ENCODE assay signal across 8 mouse cellular contexts in genomic region chr10:118121047-118121936, GRCm38 (mm10). TPM values are rescaled to one million over a fixed set of nuclear protein-coding genes. Genes with fewer than 3 reads are reported as not detected.
DNase-seq lines count a peak whose midpoint lies in the region; ATAC-seq and TF ChIP-seq lines count a peak whose summit lies in the region.

No protein-coding gene starts in this region.

- H3K9me3 ChIP-seq in embryonic facial prominence, embryonic 11.5 days (replicated peaks; ENCODE audit: control insufficient read depth, low read length): no peaks in the 10 kb centered on the region
- no peaks in the 10 kb centered on the region for H3K9me3 ChIP-seq in embryonic facial prominence, embryonic 10.5 days
- H3K9me3 ChIP-seq in hindbrain, postnatal 0 days (ENCODE audit: low read length): no peaks in the 10 kb centered on the region

- TF ChIP-seq CTCF in hindbrain, postnatal 0 days (IDR thresholded peaks at IDR 0.05; ENCODE audit: low read depth): no peak

- 75% methylated on average over 25 of the region's 25 CpGs for WGBS in embryonic facial prominence, embryonic 11.5 days
- 84% methylated on average over 25 of the region's 25 CpGs for WGBS in embryonic facial prominence, embryonic 10.5 days
- WGBS in hindbrain, postnatal 0 days: 70% methylated on average over 25 of the region's 25 CpGs

- no peaks in the 10 kb centered on the region for H3K79me2 ChIP-seq in myocyte (ENCODE audit: control insufficient read depth, insufficient read depth)

- TF ChIP-seq POLR2A in myocyte (IDR thresholded peaks at IDR 0.05; ENCODE audit: insufficient read length, low read depth): no peak

- no peak overlapping the region for H3K4me2 ChIP-seq in embryonic facial prominence, embryonic 11.5 days (ENCODE audit: low read depth, low read length)
- peak overlapping the region; percentile 21 for H3K4me2 ChIP-seq in hindbrain, postnatal 0 days (ENCODE audit: low read depth, low read length)
- peak overlapping the region; percentile 76 for H3K4me2 ChIP-seq in myocyte (ENCODE audit: low read depth)

- no peak overlapping the region for H3ac ChIP-seq in myocyte (ENCODE audit: control insufficient read depth, insufficient read length)

- H3K4me1 ChIP-seq in embryonic facial prominence, embryonic 11.5 days (ENCODE audit: control insufficient read depth, insufficient read depth, low read length): no peaks in the 10 kb centered on the region
- peaks cover 12% of the 10 kb centered on the region for H3K4me1 ChIP-seq in embryonic facial prominence, embryonic 10.5 days
- no peaks in the 10 kb centered on the region for H3K4me1 ChIP-seq in hindbrain, postnatal 0 days (ENCODE audit: insufficient read depth, low read length)

- H3K36me3 ChIP-seq in embryonic facial prominence, embryonic 11.5 days (replicated peaks; ENCODE audit: control insufficient read depth, insufficient read depth, low read depth, low read length): no peaks in the 10 kb centered on the region
- no peaks in the 10 kb centered on the region for H3K36me3 ChIP-seq in embryonic facial prominence, embryonic 10.5 days (replicated peaks)
- H3K36me3 ChIP-seq in hindbrain, postnatal 0 days (ENCODE audit: insufficient read depth, low read length): no peaks in the 10 kb centered on the region
- H3K36me3 ChIP-seq in myocyte (ENCODE audit: control insufficient read depth, insufficient read depth): no peaks in the 10 kb centered on the region

- H3K9ac ChIP-seq in embryonic facial prominence, embryonic 11.5 days (replicated peaks; ENCODE audit: low read length): no peak overlapping the region
- no peak overlapping the region for H3K9ac ChIP-seq in hindbrain, postnatal 0 days (replicated peaks; ENCODE audit: low read length)

- no peak overlapping the region for H3K4me3 ChIP-seq in embryonic facial prominence, embryonic 11.5 days (ENCODE audit: low read depth, low read length)
- H3K4me3 ChIP-seq in embryonic facial prominence, embryonic 10.5 days: no peak overlapping the region
- H3K4me3 ChIP-seq in hindbrain, postnatal 0 days (ENCODE audit: low read length): no peak overlapping the region
- H3K4me3 ChIP-seq in myocyte: no peak overlapping the region

- ATAC-seq in embryonic facial prominence, embryonic 11.5 days (replicated peaks; ENCODE audit: insufficient number of reproducible peaks, low FRiP score, low TSS enrichment, low read depth): peak; percentile 34; the same call in 1 of the 2 replicates
- ATAC-seq in hindbrain, postnatal 0 days: no peak
- ATAC-seq in CD4-positive, CD25-positive, alpha-beta regulatory T cell, adult 4 months: no peak
- no peak for ATAC-seq in activated CD4-positive, CD25-positive, alpha-beta regulatory T cell, adult 4 months

- no peak overlapping the region for H3K27ac ChIP-seq in embryonic facial prominence, embryonic 11.5 days (replicated peaks; ENCODE audit: low read depth, low read length)
- H3K27ac ChIP-seq in embryonic facial prominence, embryonic 10.5 days (replicated peaks): no peak overlapping the region
- peak overlapping the region; percentile 43 for H3K27ac ChIP-seq in hindbrain, postnatal 0 days

- peak; percentile 18 for DNase-seq in embryonic facial prominence, embryonic 11.5 days (ENCODE audit: low spot score)
- DNase-seq in embryonic facial prominence, embryonic 10.5 days (ENCODE audit: low spot score): no peak
- DNase-seq in gastrocnemius, postnatal 25 days: peak; percentile 53
- peak; percentile 32 for DNase-seq in hindbrain, postnatal 0 days (ENCODE audit: low spot score)
- DNase-seq in natural killer cell, adult 2 months (ENCODE audit: low spot score in 2 of 2): no peak

- no peaks in the 10 kb centered on the region for H3K27me3 ChIP-seq in embryonic facial prominence, embryonic 11.5 days (ENCODE audit: control insufficient read depth, insufficient read depth, low read length)
- H3K27me3 ChIP-seq in embryonic facial prominence, embryonic 10.5 days (replicated peaks; ENCODE audit: low read depth, poor library complexity, severe bottlenecking): no peaks in the 10 kb centered on the region
- no peaks in the 10 kb centered on the region for H3K27me3 ChIP-seq in hindbrain, postnatal 0 days (ENCODE audit: insufficient read depth, low read length)
- no peaks in the 10 kb centered on the region for H3K27me3 ChIP-seq in myocyte (ENCODE audit: control insufficient read depth, insufficient read depth, insufficient read length)

TF ChIP-seq in myocyte, 11 proteins besides CTCF, POLR2A, EP300 and RAD21:
- TF ChIP-seq POLR2AphosphoS2 (IDR thresholded peaks at IDR 0.05; ENCODE audit: insufficient read length, low read depth) (no peak), CEBPB (IDR thresholded peaks at IDR 0.05; ENCODE audit: insufficient read depth, poor library complexity, severe bottlenecking) (peak; percentile 83)

RNA-seq across cellular contexts. Expression of gene Mdm1, which starts 20.3 kb away (rescaled TPM):
- polyA plus RNA-seq in embryonic facial prominence, embryonic 11.5 days (2014; fragmentation: Nextera tagmentation; extraction: Ambion mirVana): 54.6 and 60.8 TPM in 2 replicates
- polyA plus RNA-seq in embryonic facial prominence, embryonic 10.5 days (2016; fragmentation: Nextera tagmentation; extraction: Ambion mirVana): 56.7 and 58.0 TPM in 2 replicates
- 1 to 10 TPM; 1.5 to 2.5 TPM for total RNA-seq in gastrocnemius, postnatal 25 days (2021)
- total RNA-seq in hindbrain, postnatal 0 days (2014; rRNA removed): 26.4 and 31.0 TPM in 2 replicates
- polyA plus RNA-seq in hindbrain, postnatal 0 days (2015; fragmentation: Nextera tagmentation; extraction: Ambion mirVana): 23.0 and 25.1 TPM in 2 replicates
- 3.4 TPM for polyA plus RNA-seq in myocyte (2012; fragmentation: generic; extraction: Trizol)
- polyA plus RNA-seq in CD4-positive, CD25-positive, alpha-beta regulatory T cell, adult 4 months (2017; shearing (Covaris generic)): 1 to 10 TPM; 7.6 to 7.8 TPM
- polyA plus RNA-seq in activated CD4-positive, CD25-positive, alpha-beta regulatory T cell, adult 4 months (2017; shearing (Covaris generic)): 10 to 100 TPM in 1 of 2 experiments, 1 to 10 TPM in 1; 6.3 to 10.3 TPM

Comparison
In these comparisons a context has a peak if more than half of its experiments do, and no peak if none do; other contexts are left out.
1. DNase-seq: peak in embryonic facial prominence, embryonic 11.5 days (single experiment), gastrocnemius, postnatal 25 days (single experiment) and hindbrain, postnatal 0 days (single experiment); none in embryonic facial prominence, embryonic 10.5 days (single experiment) and natural killer cell, adult 2 months (0 of 2).